Mouse (Mus musculus) heart, adult 2 months (tissue): Measurements from ENCODE around the gene Opn5. TPM values are rescaled to one million over a fixed set of nuclear protein-coding genes. Genes with fewer than 3 reads are reported as not detected.
A peak's percentile ranks its signal among the peaks of the same experiment; 100 is the strongest.

Experiments used
- DNase-seq, 2 experiments: peaks; one replicate each; pipeline ENCODE4 v3.0.0; 2021
- H3K27ac ChIP-seq: fragments of 200-600 bp; 2 replicates; pipeline ENCODE4 v1.8.1; 2022
- H3K27me3 ChIP-seq: fragments of 200-500 bp; 2 replicates; pipeline ENCODE4 v1.6.1; 2012; ENCODE audit warnings: mild to moderate bottlenecking, low read length, inconsistent platforms, mixed read lengths; ENCODE audit not compliant: control insufficient read depth, insufficient read depth
- H3K36me3 ChIP-seq: fragments of 200-500 bp; 2 replicates; pipeline ENCODE4 v1.6.1; 2012; ENCODE audit warnings: low read length, inconsistent platforms; ENCODE audit not compliant: control insufficient read depth, insufficient read depth
- H3K4me1 ChIP-seq: fragments of 200-500 bp; 2 replicates; pipeline ENCODE4 v1.6.1; 2011; ENCODE audit warnings: low read length; ENCODE audit not compliant: control insufficient read depth, insufficient read depth
- H3K4me3 ChIP-seq: fragments of 200-600 bp; 2 replicates; pipeline ENCODE4 v1.8.1; 2022
- H3K79me2 ChIP-seq: fragments of 200-500 bp; replicated peaks from 2 replicates; pipeline ENCODE4 v1.6.1; 2012; ENCODE audit warnings: mild to moderate bottlenecking, inconsistent platforms, low read length, moderate library complexity, mixed read lengths; ENCODE audit not compliant: control insufficient read depth, insufficient read depth
- H3K9ac ChIP-seq: fragments of 200-500 bp; 2 replicates; pipeline ENCODE4 v1.6.1; 2012; ENCODE audit warnings: low read depth, mild to moderate bottlenecking, control low read depth, inconsistent platforms, low read length, mixed read lengths
- CTCF ChIP-seq: fragments of 200-600 bp; IDR thresholded peaks from 2 replicates; pipeline ENCODE4 v1.8.1; 2022; ENCODE audit warnings: antibody characterized with exemption, mild to moderate bottlenecking, moderate library complexity
- EP300 ChIP-seq: fragments of 200-500 bp; IDR thresholded peaks from 2 replicates; pipeline ENCODE4 v1.6.1; 2011; ENCODE audit warnings: low read depth, low read length, control low read depth; ENCODE audit not compliant: insufficient read depth
- POLR2A ChIP-seq: fragments of 200-500 bp; IDR thresholded peaks from 2 replicates; pipeline ENCODE4 v1.6.1; 2011; ENCODE audit warnings: mild to moderate bottlenecking, low read depth, low read length, control low read depth; ENCODE audit not compliant: insufficient read depth
- WGBS: fragments of 180-500 bp; shearing (Covaris S2); methylation state at CpG from one replicate; pipeline ENCODE4 v1.1.7; 2018; 5-methylcytosine and 5-hydroxymethylcytosine counted together
- intact Hi-C: fragments of 180-260 bp; cut with DNase I; formaldehyde crosslinking; loops from one replicate; pipeline ENCODE4 v1.15.1; 2025
- polyA plus RNA-seq: library from polyadenylated mRNA; depleted of rRNA; stranded (reverse); fragments of >200 nt; gene quantifications from 2 replicates; pipeline ENCODE4 v1.2.3, GENCODE M21; 2012
- total RNA-seq, 2 experiments: library from RNA; stranded (reverse); gene quantifications; 2 replicates each; pipeline ENCODE4 v1.2.3; 2021

Opn5 gene
- total and polyA plus RNA-seq, 3 experiments, result not detected

GRCm38 (mm10) chr17:42602829-42603784, 8.1 kb downstream of the Opn5 start:
- Histone ChIP-seq H3K9ac (no peak overlapping the region), H3K27me3 (no peaks in the 10 kb centered on the region), H3K27ac (no peak overlapping the region), H3K4me1 (no peaks in the 10 kb centered on the region), H3K36me3 (no peaks in the 10 kb centered on the region), H3K4me3 (no peak overlapping the region), H3K79me2 (no peaks in the 10 kb centered on the region)
- TF ChIP-seq CTCF (peak; percentile 90), EP300 (peak; percentile 75; the same call in 1 of the 2 replicates), POLR2A (no peak)
- WGBS, result 26% methylated on average over 15 of the region's 15 CpGs
- DNase-seq, result peak; percentile 31 to 73
- intact Hi-C loops, result loop anchor here (10.0 kb wide), 1 partner anchor 1628 kb away; no protein-coding TSS in a partner anchor

DNA sequence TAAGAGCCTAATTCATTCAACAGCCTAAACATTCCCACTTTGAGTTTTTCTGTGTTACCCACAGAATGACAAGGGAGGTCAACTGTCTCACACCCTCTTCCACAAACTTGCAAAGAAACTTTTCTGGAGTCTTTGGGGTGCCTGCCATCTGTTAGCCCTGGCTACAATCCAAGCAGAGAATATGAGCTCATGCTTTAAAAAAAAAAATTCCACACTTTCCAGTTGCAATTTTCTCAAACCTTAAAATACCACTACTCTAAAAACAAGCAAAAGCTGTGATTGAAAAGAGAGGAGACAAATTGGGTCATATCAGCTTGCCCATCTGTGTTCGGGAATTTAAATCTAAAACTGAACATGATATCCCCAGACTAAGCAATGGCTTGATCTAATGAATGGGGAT, 24.7 kb downstream of the Opn5 start:
- no peak overlapping the region for H3K9ac ChIP-seq
- H3K36me3 ChIP-seq, result no peaks in the 10 kb centered on the region
- no peaks in the 10 kb centered on the region for H3K79me2 ChIP-seq
- no peak overlapping the region for H3K27ac ChIP-seq
- intact Hi-C loops, result no loop called here
- DNase-seq, result no peak
- TF ChIP-seq EP300, result no peak
- no peak for TF ChIP-seq CTCF
- TF ChIP-seq POLR2A, result no peak
- no peak overlapping the region for H3K4me3 ChIP-seq
- no peaks in the 10 kb centered on the region for H3K4me1 ChIP-seq
- H3K27me3 ChIP-seq, result no peaks in the 10 kb centered on the region
- 55% methylated on average over 1 of the region's 1 CpGs for WGBS

- Histone ChIP-seq H3K9ac (no peak overlapping the region), H3K4me1 (no peaks in the 10 kb centered on the region), H3K79me2 (no peaks in the 10 kb centered on the region), H3K27ac (no peak overlapping the region), H3K4me3 (no peak overlapping the region), H3K36me3 (no peaks in the 10 kb centered on the region), H3K27me3 (no peaks in the 10 kb centered on the region)
- DNase-seq, result no peak
- intact Hi-C loops, result no loop called here
- TF ChIP-seq EP300, result no peak
- TF ChIP-seq POLR2A, result no peak
- TF ChIP-seq CTCF, result no peak
- WGBS, result 66% methylated on average over 2 of the region's 2 CpGs
Observed at GRCm38 (mm10) chr17:42583029-42583331, 28.2 kb downstream of the Opn5 start.

DNA sequence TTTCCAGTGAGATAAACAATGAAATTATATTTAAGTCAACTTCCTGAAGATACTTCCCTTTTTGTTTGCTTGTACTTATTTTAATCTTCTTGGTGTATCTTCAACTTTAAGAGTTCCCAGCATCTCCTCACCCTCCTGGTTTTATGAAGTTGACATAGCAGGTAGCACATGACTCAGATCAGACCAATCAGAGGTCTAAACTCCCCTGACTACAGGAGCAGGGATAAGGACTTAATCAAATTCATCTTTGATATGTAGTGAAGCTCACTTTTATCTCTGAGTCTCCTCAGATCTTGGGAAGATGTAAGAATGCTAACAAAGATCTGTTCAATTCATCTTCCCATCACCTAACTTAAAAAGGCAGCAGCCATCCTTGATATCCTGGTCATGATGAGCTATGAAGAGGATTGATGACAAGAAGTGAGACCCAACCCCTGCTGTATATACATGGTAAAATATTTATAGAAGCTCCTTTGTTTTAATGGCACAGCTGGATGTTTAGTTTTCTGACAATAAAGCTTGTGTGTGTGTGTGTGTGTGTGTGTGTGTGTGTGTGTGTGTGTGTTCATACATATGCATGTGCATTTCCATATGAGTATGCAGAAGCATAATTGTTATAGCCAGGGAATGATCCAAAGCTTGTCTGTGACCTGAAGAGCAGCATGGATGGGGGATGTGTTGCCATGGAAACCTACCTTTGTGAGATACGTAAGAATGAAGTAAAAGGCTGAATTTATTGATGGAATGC, 28.7 kb downstream of the Opn5 start:
- H3K9ac ChIP-seq, result no peak overlapping the region
- no peak overlapping the region for H3K4me3 ChIP-seq
- no peaks in the 10 kb centered on the region for H3K27me3 ChIP-seq
- no peak overlapping the region for H3K27ac ChIP-seq
- intact Hi-C loops, result no loop called here
- no peaks in the 10 kb centered on the region for H3K79me2 ChIP-seq
- no peaks in the 10 kb centered on the region for H3K36me3 ChIP-seq
- no peaks in the 10 kb centered on the region for H3K4me1 ChIP-seq
- no peak for DNase-seq
- 69% methylated on average over 1 of the region's 1 CpGs for WGBS
- TF ChIP-seq EP300 (no peak), CTCF (no peak), POLR2A (no peak)

DNA sequence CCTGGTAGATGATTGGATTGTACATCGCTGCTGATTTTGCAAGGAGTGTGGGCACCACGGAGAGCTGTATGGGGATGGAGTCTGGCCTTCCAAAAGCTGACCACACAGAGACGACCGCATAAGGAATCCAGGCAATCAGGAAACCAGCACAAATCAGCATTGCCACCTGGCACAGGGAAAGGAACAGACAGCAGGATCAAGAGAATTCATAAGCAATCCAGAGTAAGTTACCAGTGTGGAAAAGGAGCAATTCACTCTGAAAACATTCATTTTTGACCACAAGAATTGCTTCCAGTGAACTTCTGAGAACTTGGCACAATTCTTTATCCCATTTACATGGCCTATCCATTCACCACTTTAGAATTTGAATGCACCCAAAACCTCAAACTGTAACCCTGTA, 30.6 kb downstream of the Opn5 start:
- H3K4me3 ChIP-seq, result no peak overlapping the region
- no peak for TF ChIP-seq EP300
- no peak for TF ChIP-seq POLR2A
- TF ChIP-seq CTCF, result no peak
- no peak overlapping the region for H3K27ac ChIP-seq
- 70% methylated on average over 4 of the region's 4 CpGs for WGBS
- intact Hi-C loops, result no loop called here
- no peak overlapping the region for H3K9ac ChIP-seq
- H3K27me3 ChIP-seq, result no peaks in the 10 kb centered on the region
- H3K4me1 ChIP-seq, result no peaks in the 10 kb centered on the region
- H3K79me2 ChIP-seq, result no peaks in the 10 kb centered on the region
- no peak for DNase-seq
- no peaks in the 10 kb centered on the region for H3K36me3 ChIP-seq

DNA sequence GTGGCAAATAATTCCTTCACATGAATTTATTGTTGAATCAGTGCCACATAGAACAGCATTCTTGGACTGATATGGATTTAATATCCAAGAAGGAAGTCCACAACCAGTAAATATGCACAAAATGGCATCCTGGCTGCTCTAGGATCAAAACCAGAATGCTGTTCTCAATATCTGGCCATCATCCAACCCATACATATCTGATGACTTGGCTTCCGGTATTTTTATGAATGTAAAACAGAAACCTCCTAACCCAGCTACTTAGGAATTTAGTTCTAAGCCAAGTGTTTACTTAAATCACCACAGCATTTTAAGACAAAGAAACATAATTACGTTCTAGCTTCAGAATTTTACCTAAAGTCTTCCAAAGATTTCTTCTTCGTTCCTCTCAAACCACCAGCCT, 31.0 kb downstream of the Opn5 start:
- no peak for TF ChIP-seq EP300
- no peak for TF ChIP-seq POLR2A
- no peak for TF ChIP-seq CTCF
- 64% methylated on average over 3 of the region's 3 CpGs for WGBS
- no peak for DNase-seq
- no peaks in the 10 kb centered on the region for H3K79me2 ChIP-seq
- H3K36me3 ChIP-seq, result no peaks in the 10 kb centered on the region
- H3K9ac ChIP-seq, result no peak overlapping the region
- H3K27ac ChIP-seq, result no peak overlapping the region
- no peak overlapping the region for H3K4me3 ChIP-seq
- H3K27me3 ChIP-seq, result no peaks in the 10 kb centered on the region
- H3K4me1 ChIP-seq, result no peaks in the 10 kb centered on the region
- intact Hi-C loops, result no loop called here
